In genomic region chr4:129382488-129382887, GRCm38 (mm10) we compare ENCODE assay signal across 14 mouse cellular contexts. TPM values are rescaled to one million over a fixed set of nuclear protein-coding genes. Genes with fewer than 3 reads are reported as not detected.
A peak's percentile ranks its signal among the peaks of the same experiment; 100 is the strongest.
DNase-seq lines count a peak whose midpoint lies in the region; ATAC-seq and TF ChIP-seq lines count a peak whose summit lies in the region.
"Had no signal": no experiment of that assay in that cellular context is flagged by ENCODE, and none has a peak within 500 bp of the region (broad histone marks: within the 10 kb centered on the region; RNA-seq: fewer than 3 reads in every experiment).

No protein-coding gene starts in this region.

- no peaks in the 10 kb centered on the region for H3K36me3 ChIP-seq in testis, adult 2 months (ENCODE audit: control insufficient read depth, insufficient read depth, low read length)
- no peaks in the 10 kb centered on the region for H3K36me3 ChIP-seq in forebrain, embryonic 15.5 days
- H3K36me3 ChIP-seq: liver, embryonic 15.5 days; midbrain, embryonic 12.5 days had no signal

- 92% methylated on average over 2 of the region's 2 CpGs for WGBS in forebrain, embryonic 15.5 days

- peak overlapping the region; percentile 74 for H3K4me3 ChIP-seq in testis, adult 2 months (ENCODE audit: control insufficient read depth, low read depth, low read length)
- H3K4me3 ChIP-seq in forebrain, embryonic 15.5 days = no peak overlapping the region
- H3K4me3 ChIP-seq: liver, embryonic 15.5 days; midbrain, embryonic 12.5 days had no signal

- H3K27ac ChIP-seq in testis, adult 2 months (ENCODE audit: control insufficient read depth, insufficient read depth, low read depth, low read length) = peak overlapping the region; percentile 51
- H3K27ac ChIP-seq in forebrain, embryonic 15.5 days (replicated peaks) = no peak overlapping the region
- H3K27ac ChIP-seq: liver, embryonic 15.5 days; midbrain, embryonic 12.5 days had no signal

- DNase-seq in heart, adult 9 months (ENCODE audit: low spot score in 2 of 2) = peak; percentile 73 to 79
- no peak for DNase-seq in heart, postnatal 25 days (ENCODE audit: low spot score)
- DNase-seq in testis, postnatal 10 days (ENCODE audit: low spot score) = no peak
- peak; percentile 25 to 45 for DNase-seq in heart, postnatal 36 days
- no peak for DNase-seq in right cerebral cortex, postnatal 25 days
- no peak for DNase-seq in retina, postnatal 1 day
- DNase-seq: cerebellum, postnatal 36 days; left cerebral cortex, postnatal 4 days had no signal

- ATAC-seq in forebrain, embryonic 15.5 days (replicated peaks) = no peak
- ATAC-seq: activated CD4-positive, CD25-positive, alpha-beta regulatory T cell, adult 4 months; forebrain, embryonic 14.5 days had no signal

- intact Hi-C loops in heart, postnatal 25 days (cut with DNase I) = no loop called here
- intact Hi-C loops in heart, postnatal 36 days (cut with DNase I) = no loop called here

- no peaks in the 10 kb centered on the region for H3K9me3 ChIP-seq in forebrain, embryonic 15.5 days
- H3K9me3 ChIP-seq: liver, embryonic 15.5 days; midbrain, embryonic 12.5 days had no signal

- H3K27me3 ChIP-seq in testis, adult 2 months (ENCODE audit: control insufficient read depth, insufficient read depth, low read length) = no peaks in the 10 kb centered on the region
- no peaks in the 10 kb centered on the region for H3K27me3 ChIP-seq in forebrain, embryonic 15.5 days

- peaks cover 20% of the 10 kb centered on the region for H3K4me1 ChIP-seq in testis, adult 2 months (ENCODE audit: control insufficient read depth, insufficient read depth, low read length)
- H3K4me1 ChIP-seq in forebrain, embryonic 15.5 days = peaks cover 4% of the 10 kb centered on the region; the same call in 1 of the 2 replicates

- no peak overlapping the region for H3K9ac ChIP-seq in forebrain, embryonic 15.5 days (replicated peaks)
- H3K9ac ChIP-seq: liver, embryonic 15.5 days; midbrain, embryonic 12.5 days had no signal

- H3K4me2 ChIP-seq in forebrain, embryonic 15.5 days (replicated peaks) = no peak overlapping the region
- H3K4me2 ChIP-seq: liver, embryonic 15.5 days; midbrain, embryonic 12.5 days had no signal

- no peak for TF ChIP-seq CTCF in testis, adult 2 months (IDR thresholded peaks at IDR 0.05; ENCODE audit: control insufficient read depth, insufficient read depth, insufficient replicate concordance, low read depth, low read length)

- no peak for TF ChIP-seq POLR2A in testis, adult 2 months (IDR thresholded peaks at IDR 0.05; ENCODE audit: control insufficient read depth, low read depth, low read length)

RNA-seq across cellular contexts. Expression of gene Zbtb8a, which starts 4.6 kb away (rescaled TPM):
- total RNA-seq in heart, postnatal 25 days (2021) = 1 to 10 TPM; 3.5 to 3.7 TPM
- polyA plus RNA-seq in testis, adult 2 months (2012; rRNA removed) = 4.6 and 5.6 TPM in 2 replicates
- total RNA-seq in heart, postnatal 36 days (2021) = 1 to 10 TPM; 3.3 to 4.1 TPM
- 16.1 and 17.8 TPM in 2 replicates for polyA plus RNA-seq in forebrain, embryonic 15.5 days (2015; fragmentation: Nextera tagmentation; extraction: Ambion mirVana)

RNA-seq across cellular contexts. Expression of gene Zbtb8os, which starts 47.0 kb away (rescaled TPM):
- total RNA-seq in heart, postnatal 25 days (2021) = 10 to 100 TPM; 18.6 to 22.7 TPM
- 19.1 and 20.7 TPM in 2 replicates for polyA plus RNA-seq in testis, adult 2 months (2012; rRNA removed)
- total RNA-seq in heart, postnatal 36 days (2021) = 10 to 100 TPM; 22.9 to 27.1 TPM
- 28.7 and 29.1 TPM in 2 replicates for polyA plus RNA-seq in forebrain, embryonic 15.5 days (2015; fragmentation: Nextera tagmentation; extraction: Ambion mirVana)

RNA-seq across cellular contexts. Expression of gene Rbbp4, which starts 47.3 kb away (rescaled TPM):
- total RNA-seq in heart, postnatal 25 days (2021) = 10 to 100 TPM; 77.5 to 84.0 TPM
- 46.1 and 51.5 TPM in 2 replicates for polyA plus RNA-seq in testis, adult 2 months (2012; rRNA removed)
- total RNA-seq in heart, postnatal 36 days (2021) = 10 to 100 TPM; 70.5 to 80.8 TPM
- polyA plus RNA-seq in forebrain, embryonic 15.5 days (2015; fragmentation: Nextera tagmentation; extraction: Ambion mirVana) = 434 and 436 TPM in 2 replicates

RNA-seq across cellular contexts. Expression of gene Zbtb8b, which starts 58.2 kb away (rescaled TPM):
- total RNA-seq in heart, postnatal 25 days (2021) = under 1 TPM in 1 of 2 experiments, not detected in 1; 0.08 TPM
- polyA plus RNA-seq in testis, adult 2 months (2012; rRNA removed) = 1.0 and 1.3 TPM in 2 replicates
- not detected for total RNA-seq in heart, postnatal 36 days (2021)
- 7.3 and 7.5 TPM in 2 replicates for polyA plus RNA-seq in forebrain, embryonic 15.5 days (2015; fragmentation: Nextera tagmentation; extraction: Ambion mirVana)
- polyA plus RNA-seq: activated CD4-positive, CD25-positive, alpha-beta regulatory T cell, adult 4 months had no signal

Comparison
In these comparisons a context has a peak if more than half of its experiments do, and no peak if none do; other contexts are left out.
1. DNase-seq: peak in heart, adult 9 months (2 of 2) and heart, postnatal 36 days (2 of 2); none in heart, postnatal 25 days (single experiment), testis, postnatal 10 days (single experiment), right cerebral cortex, postnatal 25 days (single experiment) and retina, postnatal 1 day (single experiment).